Mouse (Mus musculus) frontal cortex, adult (tissue): ENCODE measurements at regions not wholly inside any gene's neighbourhood (a gene's known extent, or its start where the extent isn't known, plus 50 kb on each side); places are given as distances from the start of the nearest gene placed in this dataset.
A peak's percentile ranks its signal among the peaks of the same experiment; 100 is the strongest.

Source experiments
- ATAC-seq: cut with Nextera tagmentation; 2 replicates; pipeline ENCODE4 v1.9.2; 2017; ENCODE audit warnings: mild to moderate bottlenecking, moderate library complexity, mixed read lengths; ENCODE audit not compliant: low TSS enrichment

- ATAC-seq: no peak
Measured at GRCm38 (mm10) chr8:64342397-64342796, 136.3 kb upstream of the Tll1 start.

- no peak for ATAC-seq
Measured at GRCm38 (mm10) chr8:64337356-64337755, 131.3 kb upstream of the Tll1 start.

GRCm38 (mm10) chr8:64336546-64336945 lies 130.5 kb upstream of the Tll1 start:
- ATAC-seq: no peak

- peak; percentile 52 for ATAC-seq
Measured at GRCm38 (mm10) chr8:64335495-64335894, 129.4 kb upstream of the Tll1 start.

GRCm38 (mm10) chr8:64323985-64324384 lies 117.9 kb upstream of the Tll1 start:
- no peak for ATAC-seq

- ATAC-seq: no peak
Measured at GRCm38 (mm10) chr8:64320343-64320742, 114.3 kb upstream of the Tll1 start.

GRCm38 (mm10) chr8:64319220-64319820 lies 113.2 kb upstream of the Tll1 start:
- ATAC-seq: no peak

- no peak for ATAC-seq
Measured at GRCm38 (mm10) chr8:64318524-64319219, 112.6 kb upstream of the Tll1 start.

GRCm38 (mm10) chr8:64317815-64318214 lies 111.7 kb upstream of the Tll1 start:
- no peak for ATAC-seq

GRCm38 (mm10) chr8:64307995-64308394 lies 101.9 kb upstream of the Tll1 start:
- peak; percentile 78 for ATAC-seq

GRCm38 (mm10) chr8:64282806-64283205 lies 76.7 kb upstream of the Tll1 start:
- no peak for ATAC-seq

- no peak for ATAC-seq
Measured at GRCm38 (mm10) chr8:64281598-64281997, 75.5 kb upstream of the Tll1 start.

- ATAC-seq: no peak
Measured at GRCm38 (mm10) chr8:64280391-64280790, 74.3 kb upstream of the Tll1 start.

GRCm38 (mm10) chr8:64276058-64276457 lies 70.0 kb upstream of the Tll1 start:
- no peak for ATAC-seq

- no peak for ATAC-seq
Measured at GRCm38 (mm10) chr8:64265304-64265945, 59.4 kb upstream of the Tll1 start.
